In genomic region chr14:51939005-51939404, GRCm38 (mm10) we compare ENCODE assay signal across 38 mouse cellular contexts. TPM values are rescaled to one million over a fixed set of nuclear protein-coding genes. Genes with fewer than 3 reads are reported as not detected.
A peak's percentile ranks its signal among the peaks of the same experiment; 100 is the strongest.
DNase-seq lines count a peak whose midpoint lies in the region; ATAC-seq lines count a peak whose summit lies in the region.
"Had no signal": no experiment of that assay in that cellular context is flagged by ENCODE, and none has a peak within 500 bp of the region (broad histone marks: within the 10 kb centered on the region; RNA-seq: fewer than 3 reads in every experiment).

No protein-coding gene starts in this region.

- no peak overlapping the region for H3K4me2 ChIP-seq in intestine, embryonic 14.5 days (ENCODE audit: low read length)
- no peak overlapping the region for H3K4me2 ChIP-seq in intestine, embryonic 15.5 days (replicated peaks)
- H3K4me2 ChIP-seq: embryonic facial prominence, embryonic 12.5 days; embryonic facial prominence, embryonic 15.5 days; heart, embryonic 13.5 days; hindbrain, embryonic 14.5 days had no signal

- H3K27ac ChIP-seq in intestine, embryonic 14.5 days (ENCODE audit: low read depth) = no peak overlapping the region
- H3K27ac ChIP-seq in intestine, embryonic 15.5 days = no peak overlapping the region
- no peak overlapping the region for H3K27ac ChIP-seq in limb, embryonic 10.5 days
- H3K27ac ChIP-seq: embryonic facial prominence, embryonic 12.5 days; embryonic facial prominence, embryonic 15.5 days; heart, adult 2 months; heart, embryonic 10.5 days; heart, embryonic 13.5 days; hindbrain, embryonic 14.5 days; hindbrain, postnatal 0 days had no signal

- DNase-seq in intestine, embryonic 14.5 days (ENCODE audit: low spot score) = no peak
- DNase-seq in ES-CJ7 (ENCODE audit: low read depth, low spot score) = peak; percentile 65
- DNase-seq in WW6 (ENCODE audit: low read depth, low spot score) = peak; percentile 28
- no peak for DNase-seq in gastrocnemius, postnatal 10 days
- DNase-seq in limb, embryonic 10.5 days (ENCODE audit: low spot score) = no peak
- DNase-seq: adrenal gland, adult 2 months; adrenal gland, postnatal 14 days; B cell, adult 2 months; cerebellum, adult 11-12 months; cerebellum, adult 8-10 months; cerebellum, postnatal 10 days; cerebellum, postnatal 36 days; embryo, embryonic 11 days; forebrain, postnatal 0 days; gastrocnemius, postnatal 36 days; heart, adult 2 months; heart, postnatal 14 days; heart, postnatal 4 days; kidney, adult 11 months had no signal

- WGBS in intestine, embryonic 14.5 days = 85% methylated on average over 9 of the region's 9 CpGs
- 86% methylated on average over 9 of the region's 9 CpGs for WGBS in intestine, embryonic 15.5 days
- 90% methylated on average over 9 of the region's 9 CpGs for WGBS in limb, embryonic 10.5 days

- 0 out of 2 replicates have a peak, but pooled peaks have one; percentile 43 for ATAC-seq in intestine, embryonic 14.5 days (replicated peaks; ENCODE audit: low FRiP score, low TSS enrichment, low read depth)
- no peak for ATAC-seq in intestine, embryonic 15.5 days
- ATAC-seq: forebrain, embryonic 14.5 days; forebrain, postnatal 0 days; hindbrain, postnatal 0 days; inflammation-experienced regulatory T-cells, adult 6 months had no signal

- H3K36me3 ChIP-seq in intestine, embryonic 14.5 days (ENCODE audit: control insufficient read depth, insufficient read depth, low read length) = no peaks in the 10 kb centered on the region
- H3K36me3 ChIP-seq in intestine, embryonic 15.5 days = no peaks in the 10 kb centered on the region
- no peaks in the 10 kb centered on the region for H3K36me3 ChIP-seq in limb, embryonic 10.5 days
- H3K36me3 ChIP-seq: embryonic facial prominence, embryonic 12.5 days; embryonic facial prominence, embryonic 15.5 days; heart, embryonic 10.5 days; heart, embryonic 13.5 days had no signal

- no peak overlapping the region for H3K9ac ChIP-seq in intestine, embryonic 14.5 days (ENCODE audit: low read length)
- no peak overlapping the region for H3K9ac ChIP-seq in intestine, embryonic 15.5 days
- H3K9ac ChIP-seq: embryonic facial prominence, embryonic 12.5 days; embryonic facial prominence, embryonic 15.5 days; forebrain, postnatal 0 days; heart, embryonic 13.5 days; hindbrain, embryonic 14.5 days had no signal

- H3K4me3 ChIP-seq in intestine, embryonic 14.5 days (ENCODE audit: low read depth, low read length) = no peak overlapping the region
- no peak overlapping the region for H3K4me3 ChIP-seq in intestine, embryonic 15.5 days (replicated peaks)
- H3K4me3 ChIP-seq in limb, embryonic 10.5 days = no peak overlapping the region
- H3K4me3 ChIP-seq: embryonic facial prominence, embryonic 12.5 days; embryonic facial prominence, embryonic 15.5 days; heart, adult 2 months; heart, embryonic 10.5 days; heart, embryonic 13.5 days had no signal

- H3K27me3 ChIP-seq in intestine, embryonic 14.5 days (replicated peaks; ENCODE audit: control insufficient read depth, insufficient read depth, low read length) = no peaks in the 10 kb centered on the region
- H3K27me3 ChIP-seq in intestine, embryonic 15.5 days (replicated peaks) = no peaks in the 10 kb centered on the region
- no peaks in the 10 kb centered on the region for H3K27me3 ChIP-seq in limb, embryonic 10.5 days (ENCODE audit: low read depth, poor library complexity, severe bottlenecking)
- H3K27me3 ChIP-seq: CH12.LX; embryonic facial prominence, embryonic 12.5 days; embryonic facial prominence, embryonic 15.5 days; heart, embryonic 13.5 days had no signal

- no peaks in the 10 kb centered on the region for H3K9me3 ChIP-seq in intestine, embryonic 14.5 days (ENCODE audit: control insufficient read depth, low read length)
- H3K9me3 ChIP-seq in intestine, embryonic 15.5 days = no peaks in the 10 kb centered on the region
- no peaks in the 10 kb centered on the region for H3K9me3 ChIP-seq in limb, embryonic 10.5 days (replicated peaks)
- H3K9me3 ChIP-seq: heart, embryonic 10.5 days had no signal

- H3K4me1 ChIP-seq in intestine, embryonic 14.5 days (replicated peaks; ENCODE audit: control insufficient read depth, insufficient read depth, low read length) = peaks cover 4% of the 10 kb centered on the region; the same call in 1 of the 2 replicates
- H3K4me1 ChIP-seq in intestine, embryonic 15.5 days (replicated peaks) = 0 out of 2 replicates have a peak, but pooled peaks cover 4% of the 10 kb centered on the region
- H3K4me1 ChIP-seq in limb, embryonic 10.5 days = peaks cover 19% of the 10 kb centered on the region

RNA-seq across cellular contexts. Expression of gene Rnase13, which starts 16.4 kb away (rescaled TPM):
- polyA plus RNA-seq in intestine, embryonic 14.5 days (2014; fragmentation: Nextera tagmentation; extraction: Ambion mirVana) = not detected in 2 replicates
- not detected in 2 replicates for polyA plus RNA-seq in intestine, embryonic 15.5 days (2015; fragmentation: Nextera tagmentation; extraction: Ambion mirVana)
- total RNA-seq in gastrocnemius, postnatal 10 days (2021) = not detected
- not detected in 2 replicates for polyA plus RNA-seq in limb, embryonic 10.5 days (2016; fragmentation: Nextera tagmentation; extraction: Ambion mirVana)
- total RNA-seq: adrenal gland, adult 2 months; adrenal gland, postnatal 14 days; CH12.LX; forebrain, postnatal 0 days; gastrocnemius, adult 8-10 months; gastrocnemius, postnatal 36 days; granulocyte monocyte progenitor cell, adult 5-6 weeks; heart, adult 2 months; heart, postnatal 14 days; heart, postnatal 4 days; hindbrain, postnatal 0 days; MEL had no signal
- polyA plus RNA-seq: adrenal gland, adult 2 months; brain, embryonic 14.5 days; embryonic facial prominence, embryonic 12.5 days; embryonic facial prominence, embryonic 15.5 days; forebrain, embryonic 11.5 days; forebrain, embryonic 14.5 days; forebrain, postnatal 0 days; heart, adult 2 months; heart, embryonic 10.5 days; heart, embryonic 13.5 days; heart, embryonic 16.5 days; hindbrain, embryonic 11.5 days; hindbrain, embryonic 14.5 days; hindbrain, postnatal 0 days; inflammation-experienced regulatory T-cells, adult 6 months had no signal

RNA-seq across cellular contexts. Expression of gene Tppp2, which starts 20.8 kb away (rescaled TPM):
- polyA plus RNA-seq in intestine, embryonic 14.5 days (2014; fragmentation: Nextera tagmentation; extraction: Ambion mirVana) = 0.31 TPM in 1 of 2 replicates, not detected in the other
- polyA plus RNA-seq in intestine, embryonic 15.5 days (2015; fragmentation: Nextera tagmentation; extraction: Ambion mirVana) = not detected in 2 replicates
- not detected for total RNA-seq in gastrocnemius, postnatal 10 days (2021)
- not detected in 2 replicates for polyA plus RNA-seq in limb, embryonic 10.5 days (2016; fragmentation: Nextera tagmentation; extraction: Ambion mirVana)
- total RNA-seq: adrenal gland, adult 2 months; adrenal gland, postnatal 14 days; CH12.LX; forebrain, postnatal 0 days; gastrocnemius, postnatal 36 days; granulocyte monocyte progenitor cell, adult 5-6 weeks; heart, adult 2 months; heart, postnatal 14 days; heart, postnatal 4 days; hindbrain, postnatal 0 days; MEL had no signal
- polyA plus RNA-seq: adrenal gland, adult 2 months; brain, embryonic 14.5 days; cortical plate, adult 2 months; embryonic facial prominence, embryonic 12.5 days; embryonic facial prominence, embryonic 15.5 days; forebrain, embryonic 11.5 days; forebrain, embryonic 14.5 days; forebrain, postnatal 0 days; frontal cortex, adult 2 months; heart, embryonic 10.5 days; heart, embryonic 13.5 days; heart, embryonic 16.5 days; hindbrain, embryonic 11.5 days; hindbrain, embryonic 14.5 days; hindbrain, postnatal 0 days; inflammation-experienced regulatory T-cells, adult 6 months had no signal

RNA-seq across cellular contexts. Expression of gene Ndrg2, which starts 25.0 kb away (rescaled TPM):
- polyA plus RNA-seq in intestine, embryonic 14.5 days (2014; fragmentation: Nextera tagmentation; extraction: Ambion mirVana) = 36.4 and 39.2 TPM in 2 replicates
- 52.2 and 60.1 TPM in 2 replicates for polyA plus RNA-seq in intestine, embryonic 15.5 days (2015; fragmentation: Nextera tagmentation; extraction: Ambion mirVana)
- 100 to 1,000 TPM; 700 to 765 TPM for total RNA-seq in gastrocnemius, postnatal 10 days (2021)
- polyA plus RNA-seq in limb, embryonic 10.5 days (2016; fragmentation: Nextera tagmentation; extraction: Ambion mirVana) = 5.0 and 8.3 TPM in 2 replicates

RNA-seq across cellular contexts. Expression of gene Arhgef40, which starts 45.5 kb away (rescaled TPM):
- polyA plus RNA-seq in intestine, embryonic 14.5 days (2014; fragmentation: Nextera tagmentation; extraction: Ambion mirVana) = 80.8 and 86.3 TPM in 2 replicates
- 64.4 and 65.9 TPM in 2 replicates for polyA plus RNA-seq in intestine, embryonic 15.5 days (2015; fragmentation: Nextera tagmentation; extraction: Ambion mirVana)
- total RNA-seq in gastrocnemius, postnatal 10 days (2021) = 10 to 100 TPM; 40.7 to 55.7 TPM
- polyA plus RNA-seq in limb, embryonic 10.5 days (2016; fragmentation: Nextera tagmentation; extraction: Ambion mirVana) = 190 and 236 TPM in 2 replicates

RNA-seq across cellular contexts. Expression of gene Slc39a2, which starts 46.3 kb away (rescaled TPM):
- 0.71 and 0.99 TPM in 2 replicates for polyA plus RNA-seq in intestine, embryonic 14.5 days (2014; fragmentation: Nextera tagmentation; extraction: Ambion mirVana)
- 0.96 and 1.0 TPM in 2 replicates for polyA plus RNA-seq in intestine, embryonic 15.5 days (2015; fragmentation: Nextera tagmentation; extraction: Ambion mirVana)
- under 1 TPM; 0.45 to 0.68 TPM for total RNA-seq in gastrocnemius, postnatal 10 days (2021)
- polyA plus RNA-seq in limb, embryonic 10.5 days (2016; fragmentation: Nextera tagmentation; extraction: Ambion mirVana) = 0.31 and 0.39 TPM in 2 replicates
- total RNA-seq: MEL had no signal

Comparison
In these comparisons a context has a peak if more than half of its experiments do, and no peak if none do; other contexts are left out.
1. DNase-seq: peak in ES-CJ7 (single experiment) and WW6 (single experiment); none in intestine, embryonic 14.5 days (single experiment), gastrocnemius, postnatal 10 days (single experiment) and limb, embryonic 10.5 days (single experiment).